Mouse (Mus musculus) CD8-positive naive resting alpha-beta T cell, adult 2 months (primary cell): ENCODE measurements at regions not wholly inside any gene's neighbourhood (a gene's known extent, or its start where the extent isn't known, plus 50 kb on each side); places are given as distances from the start of the nearest gene placed in this dataset.

Experiments used
- DNase-seq, 2 experiments: peaks; one replicate each; pipeline ENCODE4 v3.0.0; 2022; ENCODE audit warnings: low read depth in 2 of 2, low spot score in 2 of 2

DNA sequence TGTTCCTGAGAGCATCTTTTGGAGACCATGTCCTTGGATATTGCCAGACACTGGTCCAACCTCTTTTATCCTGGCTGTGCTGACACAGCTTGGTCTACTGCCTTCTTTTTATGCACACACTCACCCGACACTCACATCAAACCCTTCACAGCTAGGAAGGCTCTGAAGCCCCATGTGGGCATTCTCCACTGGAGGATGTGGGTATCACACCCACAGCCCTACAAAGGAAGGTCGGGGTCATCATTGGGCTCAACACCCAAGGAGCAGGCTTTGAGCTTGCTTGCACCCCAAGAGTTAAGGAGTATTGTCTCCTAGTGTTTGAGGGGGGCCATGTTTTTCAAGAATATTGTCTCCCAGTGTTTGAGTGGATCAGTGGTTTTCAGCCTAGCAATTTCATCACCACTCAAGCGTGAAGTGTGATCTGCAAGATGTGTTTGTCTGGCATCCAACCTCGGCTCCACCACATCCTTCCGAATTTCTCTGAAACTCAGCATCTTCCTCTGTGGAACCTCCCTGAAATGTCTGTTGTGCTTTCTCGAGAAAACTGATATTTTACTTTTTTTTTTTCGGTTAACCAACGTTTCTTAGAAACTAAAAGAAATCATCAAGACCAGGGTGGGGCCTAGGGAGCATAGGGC, 297.2 kb upstream of the Zmiz1 start:
- peak in 1 of 2 experiments; percentile 6 for DNase-seq

DNA sequence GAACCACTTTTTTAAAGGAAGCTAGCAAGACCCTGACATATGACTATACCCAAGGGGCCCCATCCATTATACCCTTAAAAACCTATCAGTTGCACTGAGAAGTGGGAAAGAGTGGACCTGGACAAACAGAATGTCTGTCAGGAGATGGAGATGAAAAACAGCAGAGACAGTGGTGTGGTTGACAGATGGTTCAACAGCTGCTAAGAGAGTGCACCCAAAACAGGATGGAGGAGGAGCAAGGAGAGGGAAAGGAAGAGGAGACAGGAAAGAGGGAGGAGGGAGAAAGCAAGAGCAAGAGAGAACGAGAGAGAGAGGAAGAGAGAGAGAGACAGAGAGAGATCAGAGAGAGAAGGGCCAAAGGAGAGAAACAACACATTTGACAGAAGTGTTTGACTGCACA, 292.8 kb upstream of the Zmiz1 start:
- no peak for DNase-seq

DNA sequence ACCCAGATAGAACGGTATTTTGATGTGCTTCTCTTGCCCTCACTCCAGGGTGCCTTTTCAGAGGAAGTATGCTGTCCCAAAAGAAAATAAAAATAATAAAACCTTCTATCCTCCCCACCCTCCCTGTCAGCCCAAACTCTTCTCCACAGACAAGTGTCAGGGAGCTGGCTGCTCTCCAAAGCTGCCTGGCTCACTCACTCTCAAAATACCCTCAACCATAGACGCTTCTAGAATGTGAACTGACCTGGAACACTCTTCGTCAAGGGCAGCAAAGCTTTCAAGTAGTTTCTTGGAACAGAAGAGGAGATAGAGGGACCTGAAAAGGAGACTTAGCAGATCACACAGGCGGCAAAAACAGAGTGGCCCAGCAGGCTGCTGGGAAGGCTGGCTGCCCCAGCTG, 291.4 kb upstream of the Zmiz1 start:
- no peak for DNase-seq

DNA sequence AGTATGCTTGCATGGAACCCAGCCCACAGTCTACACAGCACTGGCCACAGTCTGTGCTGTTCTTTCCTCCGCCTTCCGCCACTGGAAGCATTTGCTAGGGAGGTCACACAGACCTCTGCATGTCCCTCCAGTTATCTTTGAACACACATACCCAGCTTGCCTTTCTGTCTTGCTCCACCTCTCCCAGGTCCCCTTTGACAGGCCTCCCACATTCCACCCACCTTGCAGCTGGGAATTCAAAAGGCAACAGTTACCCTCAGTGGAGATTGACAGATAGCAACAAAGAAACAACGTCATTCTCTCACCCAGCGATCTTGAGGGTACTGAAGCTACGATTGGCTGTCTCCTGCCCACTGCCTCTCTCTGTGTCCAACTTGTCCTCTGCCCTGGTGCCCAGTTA, 290.7 kb upstream of the Zmiz1 start:
- no peak for DNase-seq

DNA sequence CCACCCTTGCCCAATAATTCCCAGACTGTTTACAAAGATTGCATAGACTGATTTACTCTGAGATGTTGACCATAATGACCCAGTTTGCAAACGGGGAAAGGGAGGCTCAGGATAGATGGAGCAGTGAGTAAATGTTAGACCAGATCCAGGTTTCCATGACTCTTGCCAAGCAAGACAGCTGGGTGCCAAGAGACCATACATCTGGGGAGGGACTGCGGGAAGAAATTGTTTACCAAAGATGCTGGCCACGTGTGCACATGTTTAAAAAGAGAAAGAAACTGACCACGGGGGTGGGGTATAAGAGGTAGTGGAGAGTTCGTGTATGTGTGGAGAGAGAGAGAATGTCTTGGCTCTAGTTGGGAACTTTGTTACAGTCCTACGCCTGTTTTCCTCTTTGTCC, 285.7 kb upstream of the Zmiz1 start:
- DNase-seq, result no peak

DNA sequence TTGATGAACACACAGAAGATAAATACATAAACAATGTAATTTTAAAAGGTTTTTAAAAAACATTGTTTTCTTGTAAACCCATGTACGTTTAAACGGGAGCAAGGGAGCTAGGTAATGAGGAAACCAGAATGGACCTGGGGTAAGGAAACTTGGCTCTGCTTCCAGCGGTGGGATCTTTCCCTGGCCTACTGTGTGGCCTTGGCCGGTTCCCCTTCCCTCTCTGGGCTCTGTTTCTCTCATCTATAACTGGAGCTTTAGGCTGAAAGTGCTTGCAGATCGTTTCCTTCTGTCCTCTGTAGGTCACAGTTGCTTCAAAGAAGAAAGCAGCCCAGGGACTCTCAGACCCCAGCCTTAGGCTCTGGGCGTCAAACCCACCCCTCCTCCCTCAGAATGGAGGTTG, 285.1 kb upstream of the Zmiz1 start:
- no peak for DNase-seq

DNA sequence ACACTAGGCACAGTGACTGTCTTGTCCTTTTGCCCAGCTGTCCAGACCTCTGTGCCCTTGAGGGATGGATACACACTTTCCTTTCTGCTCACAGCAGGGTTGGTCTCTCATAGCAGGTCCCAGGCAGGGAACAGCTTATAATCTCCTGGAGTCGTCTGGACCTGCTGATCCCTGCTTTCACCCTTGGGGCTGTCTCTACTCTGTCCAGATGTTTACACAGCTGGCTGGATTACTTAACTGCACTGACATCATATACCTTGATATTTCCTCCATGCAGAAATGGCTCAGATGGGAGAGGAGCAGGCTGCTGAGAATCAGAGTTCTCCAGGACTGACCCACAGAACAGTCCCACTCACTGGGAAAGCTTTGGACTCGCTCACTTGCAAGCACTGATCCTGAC, 284.6 kb upstream of the Zmiz1 start:
- no peak for DNase-seq

DNA sequence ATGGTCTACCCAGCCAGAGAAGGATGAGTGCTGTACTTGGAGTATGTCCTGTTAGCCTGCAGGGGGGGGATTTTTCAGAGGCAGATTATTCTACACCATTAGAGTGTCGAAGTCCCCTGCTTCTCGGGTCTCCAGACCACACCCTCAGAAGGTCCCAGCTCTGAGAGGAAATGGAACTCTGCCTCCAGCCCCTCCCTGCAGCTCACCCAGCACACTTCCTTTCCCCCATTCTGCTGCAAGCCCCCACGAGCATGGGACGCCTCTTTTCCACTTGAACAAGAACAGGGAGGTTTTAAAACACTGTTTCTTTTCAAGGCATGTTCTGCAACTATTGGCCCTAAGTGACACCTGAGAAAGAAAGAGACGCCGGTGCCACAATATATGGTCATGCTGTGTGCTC, 282.8 kb upstream of the Zmiz1 start:
- DNase-seq, result no peak

DNA sequence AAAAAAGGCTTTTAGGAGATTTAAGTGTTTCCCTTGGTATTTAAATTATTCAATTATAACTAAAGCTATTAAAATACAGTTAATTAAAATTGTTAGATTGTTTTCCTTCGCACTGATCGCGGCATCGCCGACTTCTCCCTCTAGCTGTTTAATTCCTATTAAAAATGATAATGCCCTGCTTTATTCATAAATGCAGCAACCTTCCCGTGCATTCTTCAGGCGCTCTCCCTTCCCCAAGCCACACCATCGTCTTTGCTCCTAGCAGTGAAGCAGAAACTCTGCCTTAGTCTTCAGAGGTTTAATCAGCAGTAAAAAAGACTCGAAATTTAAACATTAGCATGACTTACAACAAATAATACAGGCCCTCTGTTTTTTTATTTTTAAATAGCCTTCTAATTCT, 278.9 kb upstream of the Zmiz1 start:
- no peak for DNase-seq

DNA sequence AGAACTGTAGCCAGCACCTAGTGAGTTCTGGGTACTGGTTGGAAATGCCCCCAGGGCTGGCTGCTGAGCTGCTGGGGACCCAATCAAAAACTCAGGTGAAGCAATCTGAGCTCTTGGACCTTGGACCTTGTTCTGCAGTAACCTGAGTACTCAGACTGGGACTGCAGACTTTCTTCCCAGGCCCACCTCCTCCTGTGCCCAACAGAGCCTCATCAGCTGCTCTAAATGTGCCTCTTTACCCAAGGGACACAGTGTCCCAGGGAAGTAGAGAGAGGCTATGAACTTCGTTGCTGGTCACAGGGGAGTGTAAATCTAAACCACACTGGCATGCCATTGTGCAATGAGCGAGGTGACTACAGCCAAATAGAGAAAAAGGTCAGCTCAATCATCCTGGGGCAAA, 277.6 kb upstream of the Zmiz1 start:
- DNase-seq, result no peak

DNA sequence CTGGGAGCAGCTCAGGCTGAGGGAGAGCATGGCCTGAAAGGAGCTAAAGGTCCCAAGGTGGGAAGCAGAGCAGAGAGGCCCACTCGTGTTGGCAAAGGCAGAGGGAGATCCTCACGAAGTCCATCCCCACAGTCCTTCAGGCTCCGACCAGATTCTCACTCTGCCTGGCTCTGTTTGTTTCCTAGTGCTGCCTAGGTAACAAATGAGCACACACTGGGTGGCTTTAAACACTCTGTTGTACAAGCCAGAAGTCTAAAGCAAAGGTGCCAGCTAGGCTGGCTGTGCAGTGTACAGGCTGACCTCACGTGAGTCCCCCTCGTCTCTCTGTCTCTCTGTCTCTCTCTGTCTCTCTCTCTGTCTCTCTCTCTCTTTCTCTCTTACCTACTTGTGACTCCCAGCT, 274.9 kb upstream of the Zmiz1 start:
- DNase-seq, result no peak

DNA sequence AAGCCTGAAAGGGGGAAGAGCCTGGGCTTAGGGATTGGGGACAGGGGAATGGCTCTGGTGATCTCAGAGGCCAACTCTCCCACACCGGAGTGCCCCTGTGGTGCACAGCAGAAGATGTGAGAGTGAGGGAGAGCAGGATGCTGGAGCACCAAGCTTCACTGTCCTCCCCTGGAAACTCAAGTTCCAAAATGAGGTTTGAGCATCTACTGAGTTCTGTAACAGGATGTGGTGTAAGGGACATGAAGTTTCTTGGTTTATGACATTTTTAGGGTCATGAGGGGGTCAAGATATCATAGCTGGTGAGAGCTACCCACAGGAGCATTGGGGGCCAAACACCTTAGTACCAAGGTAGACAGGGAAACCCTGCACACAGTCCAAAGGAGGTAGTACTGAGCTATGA, 274.1 kb upstream of the Zmiz1 start:
- DNase-seq, result peak in 1 of 2 experiments; percentile 9

DNA sequence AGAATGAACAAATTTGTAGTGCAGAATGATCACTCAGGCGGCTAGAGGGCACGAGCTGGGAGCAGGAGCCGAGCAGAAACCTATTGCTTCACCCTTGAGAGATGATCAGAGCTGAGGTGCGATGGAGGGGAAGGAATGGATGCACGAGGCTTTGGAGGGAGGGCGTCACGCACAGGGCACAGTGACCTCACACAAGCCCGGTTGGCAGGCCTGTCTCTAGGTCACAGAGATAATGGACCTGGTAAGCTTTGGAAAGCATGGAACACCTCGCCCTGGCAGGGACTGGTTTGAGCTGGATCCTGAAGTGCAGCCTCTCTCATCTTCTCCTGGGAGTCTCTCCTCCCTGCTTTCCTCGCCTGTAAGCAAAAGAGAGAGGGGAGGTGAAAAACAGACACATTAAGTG, 273.4 kb upstream of the Zmiz1 start:
- DNase-seq, result no peak

DNA sequence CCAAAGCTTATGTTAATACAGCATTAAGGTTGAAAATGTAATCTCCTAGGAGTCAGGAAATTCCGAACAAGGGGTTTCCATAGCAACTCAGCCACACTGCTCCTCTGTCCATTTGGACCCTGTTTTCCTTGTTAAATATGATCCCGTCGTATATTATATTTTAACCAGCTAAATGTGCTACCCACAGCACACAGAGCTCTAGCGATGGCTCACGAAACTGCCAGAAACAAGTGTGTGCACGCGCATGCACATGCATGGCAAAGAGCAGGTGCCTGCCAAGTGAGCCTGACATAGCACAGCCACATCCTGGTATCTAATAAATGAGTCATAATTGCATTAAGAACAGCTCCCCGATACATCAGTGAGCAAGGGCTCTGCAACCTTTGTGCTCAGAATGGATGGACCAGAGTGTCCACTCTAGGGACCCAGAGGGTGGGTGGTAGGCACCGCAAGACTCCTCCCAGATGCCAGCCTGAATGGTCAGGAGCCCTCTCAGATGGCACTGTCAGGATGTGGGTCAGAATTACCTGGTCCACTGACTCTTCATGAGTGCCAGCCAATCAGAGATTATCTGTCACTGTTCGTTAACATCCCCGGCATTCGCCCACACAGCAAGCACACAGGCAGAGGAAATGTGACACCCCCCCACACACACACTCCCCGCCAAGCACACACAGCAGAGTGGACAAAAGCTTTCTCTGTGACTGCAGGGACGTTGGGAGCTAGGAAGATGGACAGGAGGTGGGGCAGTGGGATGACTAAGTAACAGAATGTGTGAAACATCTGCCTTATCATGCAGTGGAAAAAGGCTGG, 272.8 kb upstream of the Zmiz1 start:
- no peak for DNase-seq

DNA sequence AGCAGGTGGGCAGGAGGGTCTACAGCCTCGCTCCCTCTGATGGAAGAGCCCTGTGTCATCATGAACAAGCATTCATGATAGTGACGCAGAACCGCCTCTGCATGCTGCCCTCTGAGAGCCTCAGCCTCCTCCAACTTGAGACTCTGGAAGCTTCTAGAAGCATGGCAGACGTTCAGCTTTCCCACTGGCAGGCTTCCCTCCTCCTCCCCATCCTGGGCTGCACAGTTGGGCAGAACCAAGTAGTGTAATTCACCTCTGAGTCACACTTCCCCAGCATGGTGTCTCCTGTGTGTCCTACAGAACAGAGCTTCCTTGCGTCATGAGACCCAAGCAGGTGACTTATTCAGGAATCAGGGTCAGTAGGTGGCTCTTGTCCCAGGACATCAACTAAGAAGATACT, 271.3 kb upstream of the Zmiz1 start:
- DNase-seq, result no peak

DNA sequence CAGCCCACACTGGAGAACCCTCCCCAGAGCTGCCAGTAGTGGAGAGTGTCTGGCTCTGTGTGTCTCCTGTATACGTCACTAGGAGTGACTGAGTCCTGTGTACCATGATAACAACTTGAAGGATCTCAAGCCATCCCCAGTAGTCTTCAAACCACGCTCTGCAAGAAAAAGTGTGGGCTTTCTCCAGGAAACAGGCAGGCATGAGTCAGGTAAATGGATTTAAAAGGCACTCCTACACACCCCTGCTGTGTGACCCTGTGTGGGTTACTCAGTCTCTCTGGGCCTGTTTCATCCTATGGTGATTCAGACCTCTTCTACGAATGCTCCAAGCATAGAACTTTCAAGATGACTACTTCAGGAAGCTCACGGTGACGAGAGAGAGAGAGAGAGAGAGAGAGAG, 269.7 kb upstream of the Zmiz1 start:
- no peak for DNase-seq

DNA sequence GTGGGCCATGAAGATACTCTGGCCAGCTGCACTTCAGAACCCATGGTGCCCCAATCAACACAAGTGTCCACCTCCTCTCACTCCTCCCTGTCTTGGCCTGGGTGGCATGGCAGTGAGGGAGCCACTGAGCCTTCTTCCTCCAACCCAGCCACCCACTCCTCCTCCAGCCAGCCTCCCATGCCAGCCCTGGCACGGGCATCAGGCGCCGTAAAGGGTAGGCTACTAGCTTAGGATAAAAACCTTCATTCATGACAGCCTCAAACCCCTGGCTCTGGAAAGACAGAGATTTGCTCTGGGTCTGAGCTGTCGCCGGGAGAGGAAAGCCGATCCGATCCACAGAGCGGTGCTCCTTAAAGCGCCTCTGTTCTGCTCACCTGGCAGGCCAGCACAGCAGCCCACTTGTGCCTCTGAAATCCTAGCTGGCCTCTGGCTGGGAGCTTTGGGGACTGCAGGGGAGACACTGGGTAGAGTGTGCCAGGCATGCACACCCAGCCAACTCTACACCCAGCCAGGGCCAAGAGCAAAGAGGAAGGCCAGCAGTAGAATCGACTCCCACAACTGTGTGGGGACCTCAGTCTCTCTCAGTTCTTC, 268.2 kb upstream of the Zmiz1 start:
- no peak for DNase-seq

DNA sequence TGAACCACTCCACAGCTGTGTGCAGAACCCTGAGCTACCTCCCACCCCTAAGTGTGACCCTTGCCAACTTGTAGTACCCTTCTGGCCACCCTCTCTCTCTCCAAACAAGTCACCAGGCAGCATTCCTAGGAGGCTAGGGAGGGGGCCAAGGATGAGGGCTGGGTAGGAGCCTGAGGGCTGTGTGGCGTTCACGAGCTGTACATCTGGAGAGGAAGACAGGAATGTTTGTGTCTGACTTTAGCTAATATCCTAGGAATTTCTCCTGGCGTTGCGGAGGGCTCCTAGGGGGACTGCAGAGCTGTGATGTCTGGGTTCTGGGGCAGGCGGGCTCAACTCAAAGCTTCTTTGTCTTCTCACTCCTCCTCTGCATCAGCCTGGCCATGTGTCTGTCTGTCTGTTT, 262.2 kb upstream of the Zmiz1 start:
- no peak for DNase-seq

DNA sequence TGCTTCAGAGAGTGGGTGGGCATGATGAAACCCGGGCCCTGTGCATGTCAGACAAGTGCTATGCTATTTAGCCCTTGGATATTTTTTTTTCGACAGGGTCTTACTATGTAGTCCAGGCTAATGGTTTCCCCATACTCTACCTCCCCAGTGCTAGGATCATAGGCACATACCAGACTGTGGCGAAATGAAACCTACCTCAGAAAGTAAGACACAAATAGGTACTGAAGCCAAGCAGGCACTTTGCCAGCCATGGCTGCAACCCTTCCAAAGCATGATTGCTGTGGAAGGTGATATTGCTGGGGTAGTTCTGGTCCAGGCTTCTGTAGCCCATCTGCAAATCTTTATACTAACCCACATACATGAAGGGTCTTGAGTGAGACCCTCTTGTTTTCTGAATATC, 259.1 kb upstream of the Zmiz1 start:
- no peak for DNase-seq

DNA sequence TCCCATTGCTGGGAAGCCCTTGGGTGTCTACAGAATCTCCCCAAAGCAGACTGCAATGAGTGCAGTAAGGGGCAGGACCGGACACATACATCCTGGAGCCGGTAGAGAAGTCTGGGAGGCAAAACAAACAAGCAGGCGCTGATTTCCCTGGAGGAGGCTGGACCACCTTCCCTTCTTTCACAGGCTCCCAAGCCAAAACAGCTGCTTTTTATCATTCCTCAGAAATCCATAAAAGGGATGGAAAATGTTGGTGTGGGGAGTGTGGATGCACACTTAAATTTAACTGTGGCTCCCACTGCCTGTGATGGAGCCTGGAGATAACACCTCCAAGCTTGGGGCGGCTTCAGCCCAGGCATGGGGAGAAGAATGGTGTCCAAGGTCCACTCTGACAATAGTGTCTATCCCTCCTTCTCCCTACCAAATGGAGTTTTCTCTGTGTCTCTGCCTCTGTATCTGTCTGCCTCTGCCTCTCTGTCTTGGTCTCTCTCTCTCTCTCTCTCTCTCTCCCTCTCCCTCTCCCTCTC, 258.3 kb upstream of the Zmiz1 start:
- no peak for DNase-seq

DNA sequence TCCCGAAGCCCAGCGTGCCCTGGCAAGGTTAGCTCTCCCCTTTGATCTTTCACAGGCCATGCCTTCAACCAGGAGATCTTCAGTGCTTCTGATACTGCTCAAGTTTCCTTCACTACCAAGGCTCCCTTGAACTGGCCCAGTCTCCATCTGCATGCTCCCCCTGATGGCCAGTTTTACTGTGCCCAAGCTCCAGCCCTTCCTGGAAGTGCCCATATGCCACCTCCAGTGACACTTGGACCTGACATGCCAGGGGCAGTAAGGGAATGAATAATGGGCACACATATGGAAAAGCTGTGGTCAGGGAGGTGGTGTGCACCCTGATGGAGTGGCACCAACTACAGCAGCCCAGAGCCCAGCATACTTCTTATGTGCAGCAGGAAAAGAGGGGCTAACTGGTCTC, 256.7 kb upstream of the Zmiz1 start:
- no peak for DNase-seq

DNA sequence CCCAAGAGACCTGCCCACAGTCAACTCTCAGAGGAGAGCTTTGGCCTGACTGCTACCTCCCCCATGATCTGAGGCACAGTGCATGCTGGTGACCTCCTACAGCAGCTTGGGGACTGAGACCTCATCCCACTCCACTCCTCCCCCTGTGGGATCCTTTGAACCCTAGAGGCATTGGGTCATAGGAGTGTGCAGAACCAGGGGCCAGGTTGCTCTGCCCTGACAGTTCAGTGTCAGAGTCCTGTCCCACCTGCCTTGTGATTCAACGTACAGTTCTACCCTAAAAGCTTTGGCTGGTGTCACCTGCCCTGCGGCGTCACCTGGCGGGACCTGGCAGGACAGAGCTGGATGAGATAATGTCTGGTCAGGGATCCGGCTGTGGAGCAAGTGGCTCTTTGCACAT, 254.9 kb upstream of the Zmiz1 start:
- DNase-seq, result no peak
